Mouse (Mus musculus) kidney, postnatal 0 days (tissue): ENCODE measurements around the gene Stub1. TPM values are rescaled to one million over a fixed set of nuclear protein-coding genes. Genes with fewer than 3 reads are reported as not detected.
A peak's percentile ranks its signal among the peaks of the same experiment; 100 is the strongest.

ENCODE experiments used
- ATAC-seq: fragments of 200-750 bp; cut with Nextera tagmentation; replicated peaks from 2 replicates; pipeline ENCODE4 v1.8.0; 2017; ENCODE audit warnings: low read depth, moderate number of reproducible peaks, moderate TSS enrichment, moderate library complexity; ENCODE audit not compliant: low FRiP score
- DNase-seq: peaks from one replicate; pipeline ENCODE4 v3.0.0-alpha.2; 2016; ENCODE audit warnings: low spot score
- H3K27ac ChIP-seq: fragments of 300-500 bp; sonication (generic); 2 replicates; pipeline ENCODE4 v1.5.1; 2014; ENCODE audit warnings: mild to moderate bottlenecking
- H3K27me3 ChIP-seq: fragments of 300-500 bp; sonication (generic); 2 replicates; pipeline ENCODE4 v1.6.1; 2014; ENCODE audit warnings: low read length, mixed read lengths; ENCODE audit not compliant: insufficient read depth
- H3K36me3 ChIP-seq: fragments of 300-500 bp; sonication (generic); 2 replicates; pipeline ENCODE4 v1.6.1; 2014; ENCODE audit warnings: low read length, mixed read lengths; ENCODE audit not compliant: insufficient read depth
- H3K4me1 ChIP-seq: fragments of 300-500 bp; sonication (generic); replicated peaks from 2 replicates; pipeline ENCODE4 v1.6.1; 2014; ENCODE audit warnings: antibody characterized with exemption, low read length, mixed read lengths; ENCODE audit not compliant: insufficient read depth
- H3K4me2 ChIP-seq: fragments of 300-500 bp; sonication (generic); 2 replicates; pipeline ENCODE4 v1.6.1; 2014; ENCODE audit warnings: mild to moderate bottlenecking, low read length, moderate library complexity, mixed read lengths
- H3K4me3 ChIP-seq: fragments of 300-500 bp; sonication (generic); replicated peaks from 2 replicates; pipeline ENCODE4 v1.5.1; 2014; ENCODE audit warnings: low read depth, low read length
- H3K9ac ChIP-seq: fragments of 300-500 bp; sonication (generic); 2 replicates; pipeline ENCODE4 v1.6.1; 2014; ENCODE audit warnings: low read depth, low read length
- H3K9me3 ChIP-seq: fragments of 300-500 bp; sonication (generic); replicated peaks from 2 replicates; pipeline ENCODE4 v1.6.1; 2016; ENCODE audit warnings: low read length, inconsistent platforms, mixed read lengths
- CTCF ChIP-seq: IDR thresholded peaks from 2 replicates; pipeline ENCODE4 v1.5.1; 2016; ENCODE audit warnings: antibody characterized with exemption, low read depth, mild to moderate bottlenecking, moderate library complexity
- WGBS: fragments of 180-500 bp; shearing (Covaris S2); extraction: QIAGEN DNeasy Blood & Tissue Kit; methylation state at CpG from one replicate; pipeline ENCODE4 v1.1.7; 2014; 5-methylcytosine and 5-hydroxymethylcytosine counted together
- microRNA-seq: library from miRNA; unstranded; fragments of <30 nt; microRNA quantifications from one replicate; pipeline ENCODE4, GENCODE M21; 2016
- polyA plus RNA-seq: library from polyadenylated mRNA; unstranded; fragments of >200 nt; fragmentation: Nextera tagmentation; extraction: Ambion mirVana; gene quantifications from 2 replicates; pipeline ENCODE4 v1.2.1, GENCODE M21; 2015

Stub1 gene
- polyA plus RNA-seq, 1 experiment from 2014 or later, result 267 TPM

GRCm38 (mm10) chr17:25783861-25784574 is 49.2 kb downstream of the Stub1 start:
- H3K27me3 ChIP-seq, result no peaks in the 10 kb centered on the region
- H3K9ac ChIP-seq, result peak overlapping the region; percentile 59; the same call in 1 of the 2 replicates
- ATAC-seq, result no peak
- H3K4me3 ChIP-seq, result peak overlapping the region; percentile 63; the same call in 1 of the 2 replicates
- DNase-seq, result no peak
- no peak overlapping the region for H3K27ac ChIP-seq
- H3K4me1 ChIP-seq, result peaks cover 10% of the 10 kb centered on the region; the same call in 1 of the 2 replicates
- H3K9me3 ChIP-seq, result no peaks in the 10 kb centered on the region
- no peak for TF ChIP-seq CTCF
- 67% methylated on average over 15 of the region's 15 CpGs for WGBS
- H3K4me2 ChIP-seq, result peak overlapping the region; percentile 83
- H3K36me3 ChIP-seq, result peaks cover 32% of the 10 kb centered on the region

- H3K4me2 ChIP-seq, result no peak overlapping the region
- 83% methylated on average over 7 of the region's 7 CpGs for WGBS
- peaks cover 10% of the 10 kb centered on the region; the same call in 1 of the 2 replicates for H3K4me1 ChIP-seq
- H3K9ac ChIP-seq, result 0 out of 2 replicates have a peak overlapping the region, but pooled peaks have one; percentile 18
- TF ChIP-seq CTCF, result no peak
- H3K27me3 ChIP-seq, result no peaks in the 10 kb centered on the region
- ATAC-seq, result no peak
- H3K36me3 ChIP-seq, result peaks cover 32% of the 10 kb centered on the region
- no peak for DNase-seq
- no peaks in the 10 kb centered on the region for H3K9me3 ChIP-seq
- H3K4me3 ChIP-seq, result no peak overlapping the region
- no peak overlapping the region for H3K27ac ChIP-seq
These were observed 50.1 kb downstream of the Stub1 start for GRCm38 (mm10) chr17:25783086-25783485.

DNA sequence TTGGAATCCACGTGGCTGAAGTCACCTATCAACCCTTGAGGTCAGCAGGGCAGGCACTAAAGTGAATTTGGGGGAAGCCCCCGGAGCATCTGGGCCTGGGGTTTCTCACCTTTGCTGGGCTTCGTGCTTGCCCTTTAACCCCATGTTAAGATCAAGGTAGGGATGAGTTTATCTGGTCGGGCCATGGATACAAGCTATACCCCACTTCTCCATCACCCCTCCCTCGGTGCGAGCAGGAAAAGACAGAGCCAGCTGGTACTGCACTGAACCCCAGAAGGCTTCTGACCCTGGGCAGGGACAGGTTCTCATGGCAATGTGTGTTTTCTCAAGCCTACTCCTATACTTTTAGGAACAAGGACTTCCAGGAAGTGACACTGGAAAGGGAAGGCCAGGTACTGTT is 51.9 kb downstream of the Stub1 start:
- 76% methylated on average over 6 of the region's 6 CpGs for WGBS
- TF ChIP-seq CTCF, result no peak
- Histone ChIP-seq H3K27ac (no peak overlapping the region), H3K27me3 (no peaks in the 10 kb centered on the region), H3K36me3 (peaks cover 41% of the 10 kb centered on the region), H3K9me3 (no peaks in the 10 kb centered on the region), H3K4me3 (no peak overlapping the region), H3K9ac (no peak overlapping the region), H3K4me2 (no peak overlapping the region), H3K4me1 (peaks cover 10% of the 10 kb centered on the region; the same call in 1 of the 2 replicates)
- no peak for DNase-seq
- ATAC-seq, result no peak

Small RNAs within 50 kb of the gene (microRNA-seq; reads per million reads assigned to microRNA genes)
- gene Mir3082 (0.60 reads per million), gene Mir6966 (1.0 reads per million)

Other genes with a start within 250 kb of the Stub1 start
- 0.70 TPM in 2 replicates for gene Gng13, start 116.2 kb downstream of the Stub1 start, polyA plus RNA-seq
- 10.3 and 13.8 TPM in 2 replicates for gene Chtf18, start 106.0 kb downstream of the Stub1 start, polyA plus RNA-seq
- 14.9 and 16.5 TPM in 2 replicates for gene Rpusd1, start 105.7 kb downstream of the Stub1 start, polyA plus RNA-seq
- not detected in 2 replicates for gene Mslnl, start 97.4 kb downstream of the Stub1 start, polyA plus RNA-seq
- 6.6 and 9.6 TPM in 2 replicates for gene Msln, start 79.0 kb downstream of the Stub1 start, polyA plus RNA-seq
- gene Narfl, start 59.6 kb downstream of the Stub1 start, polyA plus RNA-seq, result 34.5 and 35.3 TPM in 2 replicates
- 79.9 and 80.0 TPM in 2 replicates for gene Haghl, start 47.7 kb downstream of the Stub1 start, polyA plus RNA-seq
- 0.13 and 0.17 TPM in 2 replicates for gene Ccdc78, start 46.8 kb downstream of the Stub1 start, polyA plus RNA-seq
- 112 and 117 TPM in 2 replicates for gene Fam173a, start 40.5 kb downstream of the Stub1 start, polyA plus RNA-seq
- 0.82 TPM in 1 of 2 replicates, not detected in the other for gene AC134908.4, start 37.7 kb downstream of the Stub1 start, polyA plus RNA-seq
- 45.4 and 50.9 TPM in 2 replicates for gene Metrn, start 36.3 kb downstream of the Stub1 start, polyA plus RNA-seq
- 0.34 and 0.56 TPM in 2 replicates for gene Fbxl16, start 24.3 kb downstream of the Stub1 start, polyA plus RNA-seq
- gene Wdr24, start 9.8 kb downstream of the Stub1 start, polyA plus RNA-seq, result 21.0 and 22.1 TPM in 2 replicates
- gene Jmjd8, start 4.5 kb downstream of the Stub1 start, polyA plus RNA-seq, result 53.1 and 54.5 TPM in 2 replicates
- 3.7 and 3.9 TPM in 2 replicates for gene Rhbdl1, start 3.9 kb upstream of the Stub1 start, polyA plus RNA-seq
- gene Gm20683, start 8.4 kb upstream of the Stub1 start, polyA plus RNA-seq, result 2.7 and 2.8 TPM in 2 replicates
- gene Rhot2, start 11.4 kb upstream of the Stub1 start, polyA plus RNA-seq, result 21.1 and 22.4 TPM in 2 replicates
- 10.6 and 10.7 TPM in 2 replicates for gene Wdr90, start 28.1 kb upstream of the Stub1 start, polyA plus RNA-seq
- 128 and 138 TPM in 2 replicates for gene Mcrip2, start 35.4 kb upstream of the Stub1 start, polyA plus RNA-seq
- gene Mettl26, start 41.7 kb upstream of the Stub1 start, polyA plus RNA-seq, result 106 and 119 TPM in 2 replicates
- 0.38 and 0.51 TPM in 2 replicates for gene Wfikkn1, start 47.5 kb upstream of the Stub1 start, polyA plus RNA-seq
- gene Rab40c, start 86.3 kb upstream of the Stub1 start, polyA plus RNA-seq, result 20.4 and 22.1 TPM in 2 replicates
- gene Pigq, start 111.5 kb upstream of the Stub1 start, polyA plus RNA-seq, result 69.5 and 70.2 TPM in 2 replicates
- 1.1 and 2.5 TPM in 2 replicates for gene Nhlrc4, start 111.6 kb upstream of the Stub1 start, polyA plus RNA-seq
- 6.8 and 7.2 TPM in 2 replicates for gene A930017K11Rik, start 119.2 kb upstream of the Stub1 start, polyA plus RNA-seq
- 17.0 and 19.8 TPM in 2 replicates for gene Capn15, start 152.4 kb upstream of the Stub1 start, polyA plus RNA-seq
- 35.3 and 40.2 TPM in 2 replicates for gene Rab11fip3, start 236.2 kb upstream of the Stub1 start, polyA plus RNA-seq